In genomic region chr3:138608665-138609064, GRCm38 (mm10) we compare ENCODE assay signal across 18 mouse cellular contexts.
A peak's percentile ranks its signal among the peaks of the same experiment; 100 is the strongest.
DNase-seq lines count a peak whose midpoint lies in the region; ATAC-seq and TF ChIP-seq lines count a peak whose summit lies in the region.
"Had no signal": no experiment of that assay in that cellular context is flagged by ENCODE, and none has a peak within 500 bp of the region (broad histone marks: within the 10 kb centered on the region; RNA-seq: fewer than 3 reads in every experiment).

No protein-coding gene starts in this region.

- no peak overlapping the region for H3K4me2 ChIP-seq in forebrain, embryonic 15.5 days (replicated peaks)
- no peak overlapping the region for H3K4me2 ChIP-seq in forebrain, embryonic 13.5 days
- H3K4me2 ChIP-seq in myocyte (ENCODE audit: low read depth) = no peak overlapping the region
- H3K4me2 ChIP-seq: embryonic facial prominence, embryonic 13.5 days had no signal

- TF ChIP-seq CTCF in olfactory bulb, adult 2 months (IDR thresholded peaks at IDR 0.05; ENCODE audit: insufficient read depth, low read depth, low read length) = no peak

- H3K79me2 ChIP-seq in myocyte (ENCODE audit: control insufficient read depth, insufficient read depth) = no peaks in the 10 kb centered on the region

- ATAC-seq in forebrain, embryonic 15.5 days (replicated peaks) = no peak
- ATAC-seq in forebrain, embryonic 13.5 days = no peak
- ATAC-seq: forebrain, embryonic 14.5 days had no signal

- H3K36me3 ChIP-seq in forebrain, embryonic 15.5 days = no peaks in the 10 kb centered on the region
- H3K36me3 ChIP-seq in forebrain, embryonic 13.5 days (ENCODE audit: poor library complexity, severe bottlenecking) = no peaks in the 10 kb centered on the region
- no peaks in the 10 kb centered on the region for H3K36me3 ChIP-seq in myocyte (ENCODE audit: control insufficient read depth, insufficient read depth)
- H3K36me3 ChIP-seq: embryonic facial prominence, embryonic 13.5 days had no signal

- intact Hi-C loops in heart, postnatal 25 days (cut with DNase I) = no loop called here

- WGBS in forebrain, embryonic 15.5 days = 87% methylated on average over 5 of the region's 5 CpGs
- WGBS in forebrain, embryonic 13.5 days = 84% methylated on average over 5 of the region's 5 CpGs
- 64% methylated on average over 5 of the region's 5 CpGs for WGBS in olfactory bulb, adult 2 months

- no peaks in the 10 kb centered on the region for H3K9me3 ChIP-seq in forebrain, embryonic 15.5 days
- H3K9me3 ChIP-seq in forebrain, embryonic 13.5 days (replicated peaks) = no peaks in the 10 kb centered on the region
- H3K9me3 ChIP-seq: embryonic facial prominence, embryonic 13.5 days had no signal

- H3K4me3 ChIP-seq in forebrain, embryonic 15.5 days = no peak overlapping the region
- H3K4me3 ChIP-seq in forebrain, embryonic 13.5 days = no peak overlapping the region
- H3K4me3 ChIP-seq in myocyte = no peak overlapping the region
- no peak overlapping the region for H3K4me3 ChIP-seq in olfactory bulb, adult 2 months (ENCODE audit: insufficient read depth, low read depth, low read length)
- H3K4me3 ChIP-seq: embryonic facial prominence, embryonic 13.5 days had no signal

- H3ac ChIP-seq in myocyte (ENCODE audit: control insufficient read depth, insufficient read length) = no peak overlapping the region

- no peak for TF ChIP-seq POLR2A in myocyte (IDR thresholded peaks at IDR 0.05; ENCODE audit: insufficient read length, low read depth)
- TF ChIP-seq POLR2A in olfactory bulb, adult 2 months (IDR thresholded peaks at IDR 0.05; ENCODE audit: insufficient read depth, low read depth, low read length) = no peak

- H3K9ac ChIP-seq in forebrain, embryonic 15.5 days (replicated peaks) = no peak overlapping the region
- no peak overlapping the region for H3K9ac ChIP-seq in forebrain, embryonic 13.5 days
- H3K9ac ChIP-seq: embryonic facial prominence, embryonic 13.5 days; forebrain, postnatal 0 days had no signal

- H3K27me3 ChIP-seq in forebrain, embryonic 15.5 days = no peaks in the 10 kb centered on the region
- no peaks in the 10 kb centered on the region for H3K27me3 ChIP-seq in forebrain, embryonic 13.5 days
- no peaks in the 10 kb centered on the region for H3K27me3 ChIP-seq in myocyte (ENCODE audit: control insufficient read depth, insufficient read depth, insufficient read length)
- H3K27me3 ChIP-seq: embryonic facial prominence, embryonic 13.5 days had no signal

- DNase-seq in heart, adult 11 months = peak; percentile 81
- no peak for DNase-seq in heart, postnatal 25 days (ENCODE audit: low spot score)
- DNase-seq in cerebellum, postnatal 14 days = no peak
- DNase-seq: adrenal gland, adult 2 months; adrenal gland, postnatal 10 days; adrenal gland, postnatal 25 days; cerebellum, adult 11 months; cerebellum, adult 18-20 months; cerebellum, adult 8-10 months; cerebellum, adult 9-11 months; cerebellum, postnatal 25 days; forebrain, postnatal 0 days had no signal

- H3K4me1 ChIP-seq in forebrain, embryonic 15.5 days = no peaks in the 10 kb centered on the region
- H3K4me1 ChIP-seq in forebrain, embryonic 13.5 days = no peaks in the 10 kb centered on the region
- peaks cover 27% of the 10 kb centered on the region for H3K4me1 ChIP-seq in olfactory bulb, adult 2 months (ENCODE audit: control insufficient read depth, insufficient read depth, low read length)

- H3K27ac ChIP-seq in forebrain, embryonic 15.5 days (replicated peaks) = 0 out of 2 replicates have a peak overlapping the region, but pooled peaks have one; percentile 4
- H3K27ac ChIP-seq in forebrain, embryonic 13.5 days = no peak overlapping the region
- peak overlapping the region; percentile 83 for H3K27ac ChIP-seq in olfactory bulb, adult 2 months (ENCODE audit: insufficient read depth, low read depth, low read length)
- H3K27ac ChIP-seq: embryonic facial prominence, embryonic 13.5 days had no signal

TF ChIP-seq in myocyte, 11 proteins besides CTCF, POLR2A, EP300 and RAD21:
- TF ChIP-seq MYOD1 (IDR thresholded peaks at IDR 0.05; ENCODE audit: control insufficient read depth in 1 of 3, insufficient read length in 2 of 3, low read depth in 2 of 3) (peak in 2 of 3 experiments; percentile 71 to 84), CEBPB (IDR thresholded peaks at IDR 0.05; ENCODE audit: insufficient read depth, poor library complexity, severe bottlenecking) (no peak), MYOG (IDR thresholded peaks at IDR 0.05; ENCODE audit: control insufficient read depth in 1 of 3, insufficient read depth in 1 of 3, insufficient read length in 2 of 3, low read depth in 2 of 3) (peak; percentile 26 to 81 (median 38))
